Mouse (Mus musculus) CH12.LX (cell line): Measurements from ENCODE around the gene Sap25. TPM values are rescaled to one million over a fixed set of nuclear protein-coding genes. Genes with fewer than 3 reads are reported as not detected.

Experiments
- DNase-seq: peaks from one replicate; pipeline ENCODE4 v3.0.0-alpha.2; 2013; ENCODE audit errors: extremely low read depth
- H3K27ac ChIP-seq: 2 replicates; pipeline ENCODE4 v1.5.1; 2012; ENCODE audit warnings: low read depth, mild to moderate bottlenecking, control low read depth, moderate library complexity; ENCODE audit not compliant: insufficient read depth
- H3K27me3 ChIP-seq: replicated peaks from 2 replicates; pipeline ENCODE3; 2012; ENCODE audit warnings: inconsistent platforms
- H3K36me3 ChIP-seq, 2 experiments: replicated peaks in 1 of 2; 2 replicates each; pipeline versions ENCODE3 to v1.6.1; 2012; ENCODE audit warnings: inconsistent platforms in 1 of 2, low read length in 1 of 2, mild to moderate bottlenecking in 1 of 2, mixed read lengths in 1 of 2, moderate library complexity in 1 of 2; ENCODE audit not compliant: control insufficient read depth in 1 of 2, insufficient read depth in 1 of 2
- H3K4me1 ChIP-seq, 2 experiments: 2 replicates each; pipeline ENCODE4 v1.6.1; 2012; ENCODE audit warnings: inconsistent platforms in 1 of 2, moderate library complexity in 1 of 2; ENCODE audit not compliant: insufficient read depth in 2 of 2, control insufficient read depth in 1 of 2
- H3K4me2 ChIP-seq: 2 replicates; pipeline ENCODE4 v1.6.1; 2012; ENCODE audit warnings: low read depth, mild to moderate bottlenecking, control low read depth; ENCODE audit not compliant: poor library complexity, insufficient read depth, severe bottlenecking
- H3K4me3 ChIP-seq, 3 experiments: fragments of 150-350 bp in 1 of 3; sonication (generic) in 1 of 3; replicated peaks in 1 of 3; 2 replicates each; pipeline versions ENCODE3 to v1.5.1; 2011 to 2012; ENCODE audit warnings: low read depth in 2 of 3, low read length in 2 of 3, mild to moderate bottlenecking in 2 of 3, moderate library complexity in 2 of 3, control low read depth in 1 of 3, improper control_type of control experiment in 1 of 3, inconsistent platforms in 1 of 3, mixed read lengths in 1 of 3; ENCODE audit not compliant: poor library complexity in 1 of 3
- H3K79me2 ChIP-seq: replicated peaks from 2 replicates; pipeline ENCODE4 v1.6.1; 2012; ENCODE audit warnings: mild to moderate bottlenecking, moderate library complexity; ENCODE audit not compliant: control insufficient read depth, poor library complexity, insufficient read depth, severe bottlenecking; ENCODE audit errors: extremely low read depth
- H3K9ac ChIP-seq: 2 replicates; pipeline ENCODE4 v1.6.1; 2012; ENCODE audit warnings: low read depth, mild to moderate bottlenecking, control low read depth, moderate library complexity; ENCODE audit not compliant: insufficient read depth
- H3K9me3 ChIP-seq: replicated peaks from 2 replicates; pipeline ENCODE3; 2012; ENCODE audit warnings: low read length, inconsistent platforms, mixed read lengths
- BHLHE40 ChIP-seq: IDR thresholded peaks from 2 replicates; pipeline ENCODE4 v1.6.1; 2011; ENCODE audit warnings: mild to moderate bottlenecking, low read depth, low read length, improper control_type of control experiment
- CHD2 ChIP-seq: IDR thresholded peaks from 2 replicates; pipeline ENCODE4 v1.6.1; 2011; ENCODE audit warnings: low read length, improper control_type of control experiment
- CTCF ChIP-seq, 2 experiments: IDR thresholded peaks in 1 of 2; conservative IDR thresholded peaks in 1 of 2; 2 replicates each; pipeline ENCODE4 v1.5.1; 2011 to 2012; ENCODE audit warnings: low read depth in 2 of 2, low read length in 2 of 2, improper control_type of control experiment in 1 of 2, inconsistent platforms in 1 of 2, mild to moderate bottlenecking in 1 of 2, moderate library complexity in 1 of 2
- E2F4 ChIP-seq: IDR thresholded peaks from 2 replicates; pipeline ENCODE4 v1.6.1; 2011; ENCODE audit warnings: low read depth, low read length, improper control_type of control experiment; ENCODE audit not compliant: insufficient replicate concordance
- EP300 ChIP-seq: IDR thresholded peaks from 2 replicates; pipeline ENCODE4 v1.6.1; 2011; ENCODE audit warnings: low read length, improper control_type of control experiment
- ETS1 ChIP-seq: conservative IDR thresholded peaks from 2 replicates; pipeline ENCODE4 v1.6.1; 2012; ENCODE audit warnings: low read depth, mild to moderate bottlenecking, inconsistent platforms, low read length, improper control_type of control experiment, moderate library complexity
- GABPA ChIP-seq: IDR thresholded peaks from 2 replicates; pipeline ENCODE4 v1.6.1; 2012; ENCODE audit warnings: low read depth, low read length, improper control_type of control experiment, inconsistent platforms; ENCODE audit not compliant: insufficient replicate concordance
- HCFC1 ChIP-seq: IDR thresholded peaks from 2 replicates; pipeline ENCODE4 v1.6.1; 2012; ENCODE audit warnings: low read depth, mild to moderate bottlenecking, inconsistent platforms, low read length, improper control_type of control experiment
- IRF4 ChIP-seq: IDR thresholded peaks from 2 replicates; pipeline ENCODE4 v1.6.1; 2014; ENCODE audit warnings: low read depth, mild to moderate bottlenecking, inconsistent platforms, low read length, improper control_type of control experiment
- JUN ChIP-seq: IDR thresholded peaks from 2 replicates; pipeline ENCODE4 v1.6.1; 2011; ENCODE audit warnings: low read depth, mild to moderate bottlenecking, low read length, improper control_type of control experiment, moderate library complexity; ENCODE audit not compliant: insufficient read depth
- JUND ChIP-seq: conservative IDR thresholded peaks from 2 replicates; pipeline ENCODE4 v1.6.1; 2011; ENCODE audit warnings: low read depth, low read length, improper control_type of control experiment
- KAT2A ChIP-seq: IDR thresholded peaks from 2 replicates; pipeline ENCODE4 v1.6.1; 2012; ENCODE audit warnings: low read length, improper control_type of control experiment, inconsistent platforms; ENCODE audit not compliant: insufficient replicate concordance
- MAFK ChIP-seq: IDR thresholded peaks from 2 replicates; pipeline ENCODE4 v1.6.1; 2011; ENCODE audit warnings: low read length, improper control_type of control experiment; ENCODE audit not compliant: insufficient replicate concordance
- MEF2A ChIP-seq: IDR thresholded peaks from 2 replicates; pipeline ENCODE4 v1.6.1; 2014; ENCODE audit warnings: low read depth, mild to moderate bottlenecking, inconsistent platforms, low read length, improper control_type of control experiment, borderline replicate concordance
- MXI1 ChIP-seq: IDR thresholded peaks from 2 replicates; pipeline ENCODE4 v1.6.1; 2011; ENCODE audit warnings: mild to moderate bottlenecking, low read depth, low read length, improper control_type of control experiment
- MYC ChIP-seq: IDR thresholded peaks from 2 replicates; pipeline ENCODE4 v1.6.1; 2011; ENCODE audit warnings: low read depth, mild to moderate bottlenecking, improper control_type of control experiment, low read length
- NELFE ChIP-seq: IDR thresholded peaks from 2 replicates; pipeline ENCODE4 v1.6.1; 2011; ENCODE audit warnings: low read depth, low read length, improper control_type of control experiment
- NRF1 ChIP-seq: IDR thresholded peaks from 2 replicates; pipeline ENCODE4 v1.6.1; 2014; ENCODE audit warnings: low read depth, mild to moderate bottlenecking, inconsistent platforms, low read length, improper control_type of control experiment, moderate library complexity
- PAX5 ChIP-seq: IDR thresholded peaks from 2 replicates; pipeline ENCODE4 v1.6.1; 2012; ENCODE audit warnings: low read length, inconsistent platforms, mixed read lengths
- POLR2A ChIP-seq: IDR thresholded peaks from 2 replicates; pipeline ENCODE4 v1.6.1; 2011; ENCODE audit warnings: low read depth, mild to moderate bottlenecking, improper control_type of control experiment, low read length
- RAD21 ChIP-seq: IDR thresholded peaks from 2 replicates; pipeline ENCODE4 v1.6.1; 2011; ENCODE audit warnings: low read depth, mild to moderate bottlenecking, low read length, improper control_type of control experiment, moderate library complexity
- RCOR1 ChIP-seq: conservative IDR thresholded peaks from 2 replicates; pipeline ENCODE4 v1.6.1; 2012; ENCODE audit warnings: low read depth, mild to moderate bottlenecking, inconsistent platforms, low read length, improper control_type of control experiment
- SMC3 ChIP-seq: IDR thresholded peaks from 2 replicates; pipeline ENCODE4 v1.6.1; 2011; ENCODE audit warnings: low read depth, low read length, improper control_type of control experiment
- TBP ChIP-seq: conservative IDR thresholded peaks from 2 replicates; pipeline ENCODE4 v1.6.1; 2011; ENCODE audit warnings: low read depth, low read length, improper control_type of control experiment
- TCF12 ChIP-seq: IDR thresholded peaks from 2 replicates; pipeline ENCODE4 v1.6.1; 2014; ENCODE audit warnings: low read depth, mild to moderate bottlenecking, inconsistent platforms, low read length, improper control_type of control experiment
- UBTF ChIP-seq: IDR thresholded peaks from 2 replicates; pipeline ENCODE4 v1.6.1; 2012; ENCODE audit warnings: low read depth, mild to moderate bottlenecking, inconsistent platforms, low read length, improper control_type of control experiment, moderate library complexity
- USF1 ChIP-seq: IDR thresholded peaks from 2 replicates; pipeline ENCODE4 v1.6.1; 2014; ENCODE audit warnings: low read depth, mild to moderate bottlenecking, inconsistent platforms, low read length, improper control_type of control experiment
- ZC3H11A ChIP-seq: IDR thresholded peaks from 2 replicates; pipeline ENCODE4 v1.6.1; 2012; ENCODE audit warnings: low read depth, mild to moderate bottlenecking, inconsistent platforms, low read length, improper control_type of control experiment
- ZKSCAN1 ChIP-seq: IDR thresholded peaks from 2 replicates; pipeline ENCODE4 v1.6.1; 2012; ENCODE audit warnings: low read depth, inconsistent platforms, low read length, improper control_type of control experiment, borderline replicate concordance
- ZMIZ1 ChIP-seq: IDR thresholded peaks from 2 replicates; pipeline ENCODE4 v1.6.1; 2012; ENCODE audit warnings: low read depth, mild to moderate bottlenecking, inconsistent platforms, low read length, improper control_type of control experiment
- dilution Hi-C: fragments of 300-500 bp; cut with MboI; formaldehyde crosslinking; loops from 2 replicates; pipeline ENCODE4 v1.14.3; 2020; ENCODE audit warnings: low sequenced_read_pairs; ENCODE audit not compliant: extremely low pct_unique_long_range_greater_than_20kb, extremely low pct_ligation_motif_present
- in situ Hi-C: fragments of 300-500 bp; cut with MboI; formaldehyde crosslinking; loops from 3 replicates; pipeline ENCODE4 v1.14.3; 2019; ENCODE audit warnings: low sequenced_read_pairs, low pct_ligation_motif_present, low pct_unique_long_range_greater_than_20kb, mixed read lengths
- polyA plus RNA-seq: library from polyadenylated mRNA; unstranded; fragments of >175 nt; gene quantifications from 2 replicates; pipeline ENCODE4 v1.2.1, GENCODE M21; 2012; ENCODE audit warnings: low read depth; ENCODE audit not compliant: insufficient read length
- total RNA-seq, 2 experiments: library from RNA; depleted of rRNA; stranded (reverse); fragments of 300-350 nt in 1 of 2; fragments of >200 nt in 1 of 2; gene quantifications; 2 replicates each; pipeline ENCODE4 v1.2.3; 2012 to 2014

The Sap25 gene
- total and polyA plus RNA-seq, 3 experiments: 2.1 to 16.6 (median 2.4) TPM

DNA sequence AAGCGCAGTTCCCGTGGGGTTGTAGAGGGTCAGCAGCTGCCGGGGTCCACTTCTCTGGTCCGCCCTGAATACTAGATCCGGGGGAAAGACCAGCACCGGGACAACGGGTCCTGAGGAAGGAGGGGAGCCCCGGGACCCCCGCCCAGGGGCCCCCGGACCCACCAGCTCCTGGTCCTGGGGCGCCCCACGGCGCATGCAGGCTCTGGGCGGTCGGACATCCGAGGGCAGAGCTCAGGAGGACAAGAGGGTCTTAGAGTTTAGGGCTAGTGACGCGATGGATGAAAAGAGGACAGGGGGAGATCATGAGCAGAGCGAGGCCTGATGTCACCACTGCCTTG is 40.9 kb upstream of the Sap25 start:
- DNase-seq: peak; percentile 5
- H3K27me3 ChIP-seq: no peaks in the 10 kb centered on the region
- peak overlapping the region; percentile 60 to 92 (median 74) for H3K4me3 ChIP-seq
- H3K4me2 ChIP-seq: peak overlapping the region; percentile 86
- TF ChIP-seq ZKSCAN1 (no peak), USF1 (no peak), NRF1 (no peak), ETS1 (no peak), MAFK (no peak), PAX5 (no peak), TBP (no peak), KAT2A (no peak), RAD21 (no peak), E2F4 (no peak), ZMIZ1 (no peak), ZC3H11A (no peak), HCFC1 (no peak), GABPA (no peak), TCF12 (no peak), MXI1 (no peak), RCOR1 (no peak), IRF4 (no peak)
- H3K79me2 ChIP-seq: peaks cover 6% of the 10 kb centered on the region; the same call in 1 of the 2 replicates
- no peak overlapping the region for H3K27ac ChIP-seq
- dilution Hi-C loops (no loop called here), in situ Hi-C loops (no loop called here)
- H3K4me1 ChIP-seq: peaks cover 13 to 40% of the 10 kb centered on the region in 2 experiments
- no peaks in the 10 kb centered on the region for H3K9me3 ChIP-seq
- peak overlapping the region; percentile 81 for H3K9ac ChIP-seq
- peaks cover 12 to 29% of the 10 kb centered on the region in 2 experiments for H3K36me3 ChIP-seq

GRCm38 (mm10) chr5:137600619-137601364 is 40.3 kb upstream of the Sap25 start, which contains the start of gene Mospd3:
TSS of gene Mospd3 (minus strand) at chr5:137601058.
- H3K79me2 ChIP-seq: peaks cover 6% of the 10 kb centered on the region; the same call in 1 of the 2 replicates
- peak within 1 kb of the TSS; percentile 60 to 92 (median 74) for H3K4me3 ChIP-seq
- H3K9me3 ChIP-seq: no peaks in the 10 kb centered on the region
- peak within 1 kb of the TSS; percentile 94 for H3K9ac ChIP-seq
- no peaks in the 10 kb centered on the region for H3K27me3 ChIP-seq
- H3K27ac ChIP-seq: peak within 1 kb of the TSS; percentile 77
- DNase-seq: peak; percentile 99
- peaks cover 13 to 41% of the 10 kb centered on the region in 2 experiments for H3K4me1 ChIP-seq
- in situ Hi-C loops (no loop called here), dilution Hi-C loops (no loop called here)
- H3K4me2 ChIP-seq: peak within 1 kb of the TSS; percentile 86
- H3K36me3 ChIP-seq: peaks cover 12 to 31% of the 10 kb centered on the region in 2 experiments
- TF ChIP-seq ZC3H11A (no peak), TCF12 (peak; percentile 73; the same call in 1 of the 2 replicates), JUND (no peak), NELFE (peak; percentile 91), UBTF (no peak), CTCF (conservative IDR thresholded peaks at IDR 0.05 in 1 of 2, IDR thresholded peaks at IDR 0.05 in 1 of 2; ENCODE audit: low read depth in 2 of 2, low read length in 2 of 2) (no peak), POLR2A (peak; percentile 83), TBP (peak; percentile 82), ETS1 (no peak), EP300 (no peak), MYC (no peak; the same call in 1 of the 2 replicates), CHD2 (peak; percentile 96), KAT2A (peak; percentile 89), IRF4 (peak; percentile 40; the same call in 1 of the 2 replicates), MEF2A (peak; percentile 12; the same call in 1 of the 2 replicates), JUN (no peak), PAX5 (no peak), BHLHE40 (no peak), RAD21 (no peak), MAFK (peak; percentile 39; the same call in 1 of the 2 replicates), ZKSCAN1 (no peak), SMC3 (no peak), MXI1 (peak; percentile 54), ZMIZ1 (peak; percentile 89)
